Mouse (Mus musculus): ENCODE results near the gene Fancf. TPM values are rescaled to one million over a fixed set of nuclear protein-coding genes. Genes with fewer than 3 reads are reported as not detected.

Gene Fancf
- polyA plus RNA-seq, 1 experiment from 2014 or later, result 17.6 TPM

DNA sequence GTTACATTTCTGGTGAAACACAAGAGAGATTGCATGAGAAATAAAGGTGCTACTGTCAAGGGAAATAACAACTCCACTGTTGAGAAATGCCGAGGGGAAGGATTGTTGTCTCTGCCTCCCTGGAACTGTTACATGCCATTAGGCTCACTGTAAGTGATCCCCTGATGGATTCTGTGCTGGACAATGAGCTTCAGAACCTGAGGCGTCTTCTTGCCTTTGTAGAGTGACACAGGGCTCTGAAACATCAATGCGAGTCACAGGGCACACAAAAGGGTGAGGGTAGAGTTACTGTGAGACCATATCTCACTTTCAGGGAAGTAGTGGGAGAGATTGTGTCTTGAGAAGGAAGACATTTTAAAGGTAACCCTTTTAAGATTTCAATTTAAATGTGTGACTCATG lies 23.3 kb upstream of the Fancf start:
- Histone ChIP-seq H3K27ac (ENCODE audit: low read depth, low read length) (no peak overlapping the region), H3K27me3 (ENCODE audit: control insufficient read depth, insufficient read depth, low read length) (no peaks in the 10 kb centered on the region), H3K36me3 (ENCODE audit: control insufficient read depth, insufficient read depth, low read length) (no peaks in the 10 kb centered on the region), H3K4me2 (replicated peaks; ENCODE audit: low read depth, low read length) (no peak overlapping the region), H3K9me3 (ENCODE audit: control insufficient read depth, low read length) (no peaks in the 10 kb centered on the region), H3K4me1 (ENCODE audit: control insufficient read depth, insufficient read depth, low read length) (peaks cover 5% of the 10 kb centered on the region; the same call in 1 of the 2 replicates), H3K9ac (ENCODE audit: low read depth, low read length) (no peak overlapping the region), H3K4me3 (ENCODE audit: low read length) (no peak overlapping the region)
- peak; percentile 70; the same call in 1 of the 2 replicates for ATAC-seq (ENCODE audit: low FRiP score, low TSS enrichment)
- 29% methylated on average over 3 of the region's 3 CpGs for WGBS

DNA sequence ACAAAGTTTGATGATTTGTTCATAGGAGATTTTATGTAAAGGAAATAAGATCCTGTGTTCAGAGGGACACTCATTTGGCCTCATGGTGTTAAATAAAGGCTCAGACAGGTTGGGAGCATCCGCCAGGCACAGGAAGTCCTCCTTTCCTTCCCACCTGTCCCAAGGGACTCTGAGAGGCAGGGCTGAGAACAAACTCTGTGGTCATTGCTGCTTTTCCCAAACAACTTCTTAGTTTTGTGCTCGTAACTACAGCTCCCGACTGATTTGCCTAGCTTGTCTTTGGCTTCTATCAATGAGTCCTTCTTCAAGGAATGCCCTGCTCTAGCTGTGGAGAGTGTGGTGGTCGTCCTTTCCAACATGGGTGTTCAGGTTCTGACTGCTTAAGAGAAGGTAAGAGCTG lies 18.1 kb upstream of the Fancf start:
- no peaks in the 10 kb centered on the region for H3K36me3 ChIP-seq (ENCODE audit: control insufficient read depth, insufficient read depth, low read length)
- 54% methylated on average over 4 of the region's 4 CpGs for WGBS
- H3K9me3 ChIP-seq (ENCODE audit: control insufficient read depth, low read length), result no peaks in the 10 kb centered on the region
- no peaks in the 10 kb centered on the region for H3K27me3 ChIP-seq (ENCODE audit: control insufficient read depth, insufficient read depth, low read length)
- no peak overlapping the region; the same call in 1 of the 2 replicates for H3K9ac ChIP-seq (ENCODE audit: low read depth, low read length)
- peaks cover 6% of the 10 kb centered on the region; the same call in 1 of the 2 replicates for H3K4me1 ChIP-seq (ENCODE audit: control insufficient read depth, insufficient read depth, low read length)
- peak overlapping the region; percentile 0; the same call in 1 of the 2 replicates for H3K27ac ChIP-seq (ENCODE audit: low read depth, low read length)
- H3K4me2 ChIP-seq (replicated peaks; ENCODE audit: low read depth, low read length), result peak overlapping the region; percentile 89
- no peak for ATAC-seq (ENCODE audit: low FRiP score, low TSS enrichment)
- H3K4me3 ChIP-seq (ENCODE audit: low read length), result no peak overlapping the region; the same call in 1 of the 2 replicates

DNA sequence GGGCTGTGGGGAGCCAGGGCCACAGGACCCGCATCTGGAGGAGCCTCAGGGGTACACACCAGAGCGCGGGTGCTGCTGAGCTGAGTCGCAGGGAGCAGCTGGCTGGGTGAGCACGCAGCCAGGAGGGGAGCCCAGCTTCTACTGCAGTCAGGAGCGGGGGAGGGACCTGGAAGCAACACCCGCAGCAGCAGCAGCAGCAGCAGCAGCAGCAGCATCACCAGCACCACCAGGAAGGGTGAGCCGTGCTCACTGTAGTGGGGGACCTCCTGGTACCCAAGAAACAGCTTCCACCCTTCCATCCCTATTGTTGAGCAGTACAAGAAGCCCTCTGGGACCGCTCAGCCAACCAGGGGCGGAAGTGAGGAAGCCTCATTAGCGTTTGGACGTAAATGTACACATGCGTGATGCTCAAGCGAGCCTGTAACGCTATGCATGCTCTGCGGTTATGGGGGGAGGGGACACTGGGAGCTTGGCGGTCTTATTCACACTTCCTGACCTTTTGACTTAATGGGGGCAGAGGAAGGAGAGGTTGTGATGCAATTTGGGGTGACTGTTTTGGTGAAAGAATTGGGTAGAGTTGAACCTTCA lies 17.2 kb upstream of the Fancf start:
- Histone ChIP-seq H3K36me3 (ENCODE audit: control insufficient read depth, insufficient read depth, low read length) (no peaks in the 10 kb centered on the region), H3K4me3 (ENCODE audit: low read length) (peak overlapping the region; percentile 50), H3K9me3 (ENCODE audit: control insufficient read depth, low read length) (no peaks in the 10 kb centered on the region), H3K9ac (ENCODE audit: low read depth, low read length) (peak overlapping the region; percentile 71), H3K4me2 (replicated peaks; ENCODE audit: low read depth, low read length) (peak overlapping the region; percentile 89), H3K4me1 (ENCODE audit: control insufficient read depth, insufficient read depth, low read length) (peaks cover 6% of the 10 kb centered on the region; the same call in 1 of the 2 replicates), H3K27ac (ENCODE audit: low read depth, low read length) (peak overlapping the region; percentile 96), H3K27me3 (ENCODE audit: control insufficient read depth, insufficient read depth, low read length) (no peaks in the 10 kb centered on the region)
- under 1% methylated on average over 17 of the region's 17 CpGs for WGBS
- ATAC-seq (ENCODE audit: low FRiP score, low TSS enrichment), result peak; percentile 93

DNA sequence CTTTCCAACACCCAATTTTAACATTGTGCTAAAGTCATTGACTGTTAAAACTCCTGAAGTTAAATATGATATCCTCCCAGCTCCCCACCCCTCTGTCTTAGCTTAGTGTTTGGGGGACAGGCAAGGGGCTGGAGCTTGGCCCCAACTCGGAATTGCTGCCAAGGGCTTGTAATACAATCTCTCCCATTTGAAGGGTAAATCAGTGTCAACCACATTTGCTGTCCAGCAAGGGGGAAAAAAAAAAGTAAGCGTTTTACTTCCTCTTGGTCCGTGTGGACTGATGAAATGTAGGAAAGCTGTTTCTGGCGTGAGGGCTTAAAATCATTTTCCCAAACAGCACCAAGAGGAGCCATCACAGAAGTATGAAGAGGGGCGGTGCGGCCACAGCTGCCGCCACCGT lies 16.7 kb upstream of the Fancf start:
- Histone ChIP-seq H3K27ac (ENCODE audit: low read depth, low read length) (peak overlapping the region; percentile 96), H3K9ac (ENCODE audit: low read depth, low read length) (peak overlapping the region; percentile 71), H3K4me2 (replicated peaks; ENCODE audit: low read depth, low read length) (peak overlapping the region; percentile 89), H3K4me3 (ENCODE audit: low read length) (peak overlapping the region; percentile 50), H3K9me3 (ENCODE audit: control insufficient read depth, low read length) (no peaks in the 10 kb centered on the region), H3K27me3 (ENCODE audit: control insufficient read depth, insufficient read depth, low read length) (no peaks in the 10 kb centered on the region), H3K36me3 (ENCODE audit: control insufficient read depth, insufficient read depth, low read length) (no peaks in the 10 kb centered on the region), H3K4me1 (ENCODE audit: control insufficient read depth, insufficient read depth, low read length) (peaks cover 6% of the 10 kb centered on the region; the same call in 1 of the 2 replicates)
- peak; percentile 89 for ATAC-seq (ENCODE audit: low FRiP score, low TSS enrichment)
- 1% methylated on average over 8 of the region's 8 CpGs for WGBS

DNA sequence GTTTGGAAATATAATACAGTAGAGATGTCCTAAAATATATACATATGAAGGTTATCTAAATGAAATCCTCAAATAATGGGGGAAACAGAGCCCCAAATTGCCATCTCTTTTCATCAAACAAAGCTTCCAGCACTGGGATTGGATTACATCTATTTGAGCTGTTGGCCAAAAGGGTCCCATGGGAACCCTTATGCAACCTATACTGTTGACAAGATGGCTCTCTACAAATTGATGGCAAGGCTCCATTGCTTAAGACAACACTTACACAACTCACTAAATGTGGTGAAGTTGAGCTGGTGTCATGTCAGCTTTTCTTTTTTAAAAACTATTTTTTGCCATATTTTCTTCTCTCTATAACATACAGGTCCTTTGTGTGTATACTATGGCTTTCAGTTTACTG lies 14.2 kb upstream of the Fancf start:
- no peak for ATAC-seq (ENCODE audit: low FRiP score, low TSS enrichment)
- no peaks in the 10 kb centered on the region for H3K27me3 ChIP-seq (ENCODE audit: control insufficient read depth, insufficient read depth, low read length)
- H3K27ac ChIP-seq (ENCODE audit: low read depth, low read length), result no peak overlapping the region
- no peaks in the 10 kb centered on the region for H3K36me3 ChIP-seq (ENCODE audit: control insufficient read depth, insufficient read depth, low read length)
- H3K9ac ChIP-seq (ENCODE audit: low read depth, low read length), result no peak overlapping the region
- no peak overlapping the region for H3K4me3 ChIP-seq (ENCODE audit: low read length)
- no peaks in the 10 kb centered on the region for H3K9me3 ChIP-seq (ENCODE audit: control insufficient read depth, low read length)
- H3K4me1 ChIP-seq (ENCODE audit: control insufficient read depth, insufficient read depth, low read length), result peaks cover 6% of the 10 kb centered on the region; the same call in 1 of the 2 replicates
- no peak overlapping the region for H3K4me2 ChIP-seq (replicated peaks; ENCODE audit: low read depth, low read length)

DNA sequence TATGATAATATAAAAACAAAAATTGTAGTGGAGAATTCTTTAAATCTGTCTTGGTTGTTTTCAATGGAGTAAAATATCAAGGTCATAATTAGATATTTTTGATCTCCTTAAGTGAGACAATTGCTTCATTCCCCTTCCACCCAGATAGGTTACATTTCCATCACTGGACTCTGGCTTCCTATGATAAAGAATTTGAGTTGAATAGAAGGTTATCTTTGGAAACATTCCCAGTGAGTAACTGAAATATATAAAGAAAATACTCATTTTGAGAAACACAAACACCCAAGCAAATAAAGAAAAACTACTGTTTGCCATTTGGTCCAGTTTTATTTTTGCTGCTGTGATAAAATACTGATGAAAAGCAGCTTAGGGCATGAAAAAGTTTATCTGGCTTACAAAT lies 10.5 kb upstream of the Fancf start:
- H3K27me3 ChIP-seq (ENCODE audit: control insufficient read depth, insufficient read depth, low read length), result no peaks in the 10 kb centered on the region
- H3K4me1 ChIP-seq (ENCODE audit: control insufficient read depth, insufficient read depth, low read length), result no peaks in the 10 kb centered on the region
- H3K9ac ChIP-seq (ENCODE audit: low read depth, low read length), result no peak overlapping the region
- no peak for ATAC-seq (ENCODE audit: low FRiP score, low TSS enrichment)
- no peaks in the 10 kb centered on the region; the same call in 1 of the 2 replicates for H3K36me3 ChIP-seq (ENCODE audit: control insufficient read depth, insufficient read depth, low read length)
- no peak overlapping the region for H3K4me2 ChIP-seq (replicated peaks; ENCODE audit: low read depth, low read length)
- H3K27ac ChIP-seq (ENCODE audit: low read depth, low read length), result no peak overlapping the region
- no peaks in the 10 kb centered on the region for H3K9me3 ChIP-seq (ENCODE audit: control insufficient read depth, low read length)
- no peak overlapping the region for H3K4me3 ChIP-seq (ENCODE audit: low read length)

DNA sequence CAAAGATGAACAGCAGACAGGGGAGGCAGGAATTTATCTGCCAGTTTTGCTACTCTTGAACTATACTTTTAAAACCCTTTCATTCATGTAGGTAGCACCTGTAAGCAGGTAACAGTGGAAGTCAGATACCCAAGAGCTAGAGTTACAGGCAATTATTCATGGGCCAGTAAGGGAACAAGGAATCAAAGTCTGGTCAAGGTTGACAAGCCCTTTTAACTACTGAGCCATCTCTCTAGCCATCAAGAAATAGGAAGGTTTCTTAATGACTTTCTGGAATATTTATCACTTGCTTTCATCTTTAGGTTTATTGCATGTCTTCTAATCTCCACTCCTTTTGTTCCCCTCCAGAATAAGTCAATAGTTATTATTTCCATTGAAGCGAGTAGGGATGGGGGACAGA lies 10.0 kb upstream of the Fancf start:
- H3K36me3 ChIP-seq (ENCODE audit: control insufficient read depth, insufficient read depth, low read length), result no peaks in the 10 kb centered on the region; the same call in 1 of the 2 replicates
- no peak overlapping the region for H3K27ac ChIP-seq (ENCODE audit: low read depth, low read length)
- H3K9me3 ChIP-seq (ENCODE audit: control insufficient read depth, low read length), result no peaks in the 10 kb centered on the region
- H3K4me2 ChIP-seq (replicated peaks; ENCODE audit: low read depth, low read length), result no peak overlapping the region
- ATAC-seq (ENCODE audit: low FRiP score, low TSS enrichment), result peak; percentile 62; the same call in 1 of the 2 replicates
- no peaks in the 10 kb centered on the region for H3K27me3 ChIP-seq (ENCODE audit: control insufficient read depth, insufficient read depth, low read length)
- H3K9ac ChIP-seq (ENCODE audit: low read depth, low read length), result no peak overlapping the region
- no peaks in the 10 kb centered on the region for H3K4me1 ChIP-seq (ENCODE audit: control insufficient read depth, insufficient read depth, low read length)
- 38% methylated on average over 1 of the region's 1 CpGs for WGBS
- no peak overlapping the region for H3K4me3 ChIP-seq (ENCODE audit: low read length)

DNA sequence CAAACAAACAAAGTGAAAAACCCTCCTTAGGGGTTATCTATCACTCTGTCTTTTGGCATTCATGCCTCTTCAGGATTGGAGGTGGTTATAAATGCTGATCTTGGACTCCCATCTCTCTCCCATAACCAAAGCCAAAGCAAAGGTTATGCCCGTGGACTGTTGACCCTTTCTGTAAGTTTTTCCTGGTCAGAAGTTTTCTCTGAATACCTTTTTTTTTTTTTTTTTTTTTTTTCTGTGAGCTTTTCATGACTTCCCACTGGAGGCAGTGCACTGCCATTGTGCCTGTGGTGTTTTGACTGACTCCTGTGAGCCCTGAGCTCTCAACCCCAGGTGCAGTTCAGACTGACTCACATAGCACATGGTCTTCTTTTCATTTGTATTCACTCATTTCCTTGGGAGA lies 5.9 kb upstream of the Fancf start:
- 87% methylated on average over 1 of the region's 1 CpGs for WGBS

DNA sequence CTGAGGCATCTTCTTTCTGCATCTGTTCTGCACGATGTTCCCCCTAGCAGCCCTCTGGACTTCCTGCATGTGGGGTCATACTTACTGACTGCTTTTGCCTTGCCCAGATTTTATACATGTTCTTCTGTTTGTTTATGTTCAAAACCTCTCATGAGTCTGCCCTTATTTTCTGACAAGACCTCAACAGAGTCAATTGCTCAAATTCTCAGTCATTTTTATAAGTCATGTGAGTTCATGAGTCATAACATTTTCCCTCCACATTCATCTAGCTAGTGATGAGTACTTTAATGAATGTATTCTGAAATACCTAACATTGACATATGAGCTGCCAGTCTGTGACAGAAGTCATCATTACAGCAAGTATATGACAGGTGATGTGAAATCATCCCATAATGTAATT lies 3.3 kb upstream of the Fancf start:
- no peaks in the 10 kb centered on the region; the same call in 1 of the 2 replicates for H3K36me3 ChIP-seq (ENCODE audit: control insufficient read depth, insufficient read depth, low read length)
- WGBS, result 45% methylated on average over 1 of the region's 1 CpGs
- H3K4me3 ChIP-seq (ENCODE audit: low read length), result no peak overlapping the region
- no peak for ATAC-seq (ENCODE audit: low FRiP score, low TSS enrichment)
- no peak overlapping the region for H3K4me2 ChIP-seq (replicated peaks; ENCODE audit: low read depth, low read length)
- no peak overlapping the region for H3K27ac ChIP-seq (ENCODE audit: low read depth, low read length)
- no peak overlapping the region for H3K9ac ChIP-seq (ENCODE audit: low read depth, low read length)
- no peaks in the 10 kb centered on the region for H3K9me3 ChIP-seq (ENCODE audit: control insufficient read depth, low read length)
- H3K27me3 ChIP-seq (ENCODE audit: control insufficient read depth, insufficient read depth, low read length), result no peaks in the 10 kb centered on the region
- H3K4me1 ChIP-seq (ENCODE audit: control insufficient read depth, insufficient read depth, low read length), result peaks cover 12% of the 10 kb centered on the region

More for the DNA sequence above, 5.9 kb upstream of the Fancf start:
- no peak for ATAC-seq (ENCODE audit: low FRiP score, low TSS enrichment)
- peaks cover 2% of the 10 kb centered on the region; the same call in 1 of the 2 replicates for H3K4me1 ChIP-seq (ENCODE audit: control insufficient read depth, insufficient read depth, low read length)
- H3K27me3 ChIP-seq (ENCODE audit: control insufficient read depth, insufficient read depth, low read length), result no peaks in the 10 kb centered on the region
- no peak overlapping the region for H3K4me3 ChIP-seq (ENCODE audit: low read length)
- H3K36me3 ChIP-seq (ENCODE audit: control insufficient read depth, insufficient read depth, low read length), result no peaks in the 10 kb centered on the region; the same call in 1 of the 2 replicates
- no peak overlapping the region for H3K9ac ChIP-seq (ENCODE audit: low read depth, low read length)
- no peak overlapping the region for H3K4me2 ChIP-seq (replicated peaks; ENCODE audit: low read depth, low read length)
- no peaks in the 10 kb centered on the region for H3K9me3 ChIP-seq (ENCODE audit: control insufficient read depth, low read length)
- H3K27ac ChIP-seq (ENCODE audit: low read depth, low read length), result no peak overlapping the region

All from kidney, embryonic 14.5 days (tissue).